Mouse (Mus musculus) midbrain, embryonic 12.5 days (tissue): ENCODE results near the gene Icos. TPM values are rescaled to one million over a fixed set of nuclear protein-coding genes. Genes with fewer than 3 reads are reported as not detected.

Experiments
- ATAC-seq: fragments of 200-750 bp; cut with Nextera tagmentation; 2 replicates; pipeline ENCODE4 v1.8.0; 2017; ENCODE audit warnings: low read depth, moderate TSS enrichment, moderate library complexity; ENCODE audit not compliant: low FRiP score
- H3K27ac ChIP-seq: fragments of 300-500 bp; sonication (generic); replicated peaks from 2 replicates; pipeline ENCODE4 v1.5.1; 2016; ENCODE audit warnings: mild to moderate bottlenecking
- H3K27me3 ChIP-seq: fragments of 300-500 bp; sonication (generic); 2 replicates; pipeline ENCODE4 v1.6.1; 2016; ENCODE audit warnings: mild to moderate bottlenecking
- H3K36me3 ChIP-seq: fragments of 300-500 bp; sonication (generic); 2 replicates; pipeline ENCODE4 v1.6.1; 2016
- H3K4me1 ChIP-seq: fragments of 300-500 bp; sonication (generic); 2 replicates; pipeline ENCODE4 v1.6.1; 2016
- H3K4me2 ChIP-seq: fragments of 300-500 bp; sonication (generic); replicated peaks from 2 replicates; pipeline ENCODE4 v1.6.1; 2016; ENCODE audit warnings: mild to moderate bottlenecking, moderate library complexity
- H3K4me3 ChIP-seq: fragments of 300-500 bp; sonication (generic); 2 replicates; pipeline ENCODE4 v1.5.1; 2016; ENCODE audit warnings: mild to moderate bottlenecking
- H3K9ac ChIP-seq: fragments of 300-500 bp; sonication (generic); replicated peaks from 2 replicates; pipeline ENCODE4 v1.6.1; 2016; ENCODE audit warnings: mild to moderate bottlenecking, moderate library complexity
- H3K9me3 ChIP-seq: fragments of 300-500 bp; sonication (generic); 2 replicates; pipeline ENCODE4 v1.6.1; 2016; ENCODE audit warnings: mild to moderate bottlenecking
- WGBS: fragments of 180-500 bp; shearing (Covaris S2); methylation state at CpG from one replicate; pipeline ENCODE4 v1.1.7; 2016; 5-methylcytosine and 5-hydroxymethylcytosine counted together
- polyA plus RNA-seq: library from polyadenylated mRNA; unstranded; fragments of >200 nt; fragmentation: Nextera tagmentation; extraction: Ambion mirVana; gene quantifications from 2 replicates; pipeline ENCODE4 v1.2.1, GENCODE M21; 2016

Icos gene
- polyA plus RNA-seq, 1 experiment from 2014 or later = 0.09 TPM

DNA sequence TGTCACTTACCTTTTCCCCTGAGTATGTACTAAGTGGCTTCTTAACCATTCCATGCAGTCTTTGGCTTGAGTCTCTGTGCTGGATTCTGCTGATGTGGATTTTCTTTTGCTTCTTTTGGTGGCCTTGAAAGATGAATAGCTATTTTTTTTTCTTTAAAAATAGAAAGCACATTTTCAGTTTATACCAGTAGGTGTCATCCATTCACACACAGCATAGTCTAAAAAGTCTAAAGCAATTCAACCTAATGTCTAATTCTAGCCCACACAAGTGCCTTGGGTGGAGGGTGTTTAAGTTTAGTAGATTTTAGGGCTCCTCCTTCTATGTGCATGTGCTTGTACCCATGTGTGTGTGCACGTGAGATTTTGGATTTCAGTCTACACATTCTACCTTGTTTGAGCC is 6.9 kb upstream of the Icos start:
- Histone ChIP-seq H3K4me1 (no peaks in the 10 kb centered on the region), H3K27ac (no peak overlapping the region), H3K4me3 (no peak overlapping the region), H3K27me3 (no peaks in the 10 kb centered on the region), H3K9me3 (no peaks in the 10 kb centered on the region), H3K36me3 (no peaks in the 10 kb centered on the region), H3K4me2 (no peak overlapping the region), H3K9ac (no peak overlapping the region)
- ATAC-seq = no peak
- WGBS = 80% methylated on average over 1 of the region's 1 CpGs

GRCm38 (mm10) chr1:60974221-60974620 is 3.5 kb upstream of the Icos start:
- H3K4me3 ChIP-seq = no peak overlapping the region
- H3K4me1 ChIP-seq = no peaks in the 10 kb centered on the region
- no peaks in the 10 kb centered on the region for H3K27me3 ChIP-seq
- H3K36me3 ChIP-seq = no peaks in the 10 kb centered on the region
- H3K27ac ChIP-seq = no peak overlapping the region
- no peak overlapping the region for H3K4me2 ChIP-seq
- no peak overlapping the region for H3K9ac ChIP-seq
- 86% methylated on average over 3 of the region's 3 CpGs for WGBS
- no peak for ATAC-seq
- H3K9me3 ChIP-seq = no peaks in the 10 kb centered on the region

DNA sequence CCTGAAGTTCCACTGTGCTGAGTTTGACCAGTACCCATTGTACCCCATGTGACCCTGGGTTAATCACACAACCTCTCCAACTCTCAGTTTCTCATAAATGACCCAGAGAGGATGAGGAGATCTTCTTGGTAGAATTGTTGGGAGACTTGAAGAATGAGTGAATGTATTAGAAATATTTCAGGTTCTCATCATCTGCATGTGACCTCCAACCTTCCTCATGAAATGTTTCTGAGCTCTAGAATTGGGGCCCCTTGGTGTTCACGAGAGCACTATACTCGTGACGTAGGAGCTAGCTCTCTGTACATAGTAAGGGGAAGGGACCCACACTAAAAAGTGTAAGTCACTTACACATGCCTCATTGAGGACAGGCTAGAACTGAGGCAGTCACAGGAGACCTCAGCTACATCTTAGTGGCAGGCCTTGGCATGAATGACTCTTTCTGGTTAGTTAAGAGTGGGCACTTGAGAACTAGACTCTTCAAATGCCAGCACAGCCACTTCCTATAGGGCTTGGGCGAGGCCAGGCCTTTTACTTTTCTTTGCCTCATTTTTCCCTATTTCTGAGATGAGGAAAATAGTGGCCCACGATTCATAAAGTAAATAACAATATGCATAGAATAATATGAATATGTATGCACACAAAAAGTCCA is 2.0 kb upstream of the Icos start:
- no peaks in the 10 kb centered on the region for H3K9me3 ChIP-seq
- no peak for ATAC-seq
- H3K4me1 ChIP-seq = no peaks in the 10 kb centered on the region
- no peak overlapping the region for H3K9ac ChIP-seq
- no peak overlapping the region for H3K4me3 ChIP-seq
- WGBS = 84% methylated on average over 5 of the region's 5 CpGs
- no peak overlapping the region for H3K27ac ChIP-seq
- no peaks in the 10 kb centered on the region for H3K27me3 ChIP-seq
- H3K4me2 ChIP-seq = no peak overlapping the region
- H3K36me3 ChIP-seq = no peaks in the 10 kb centered on the region

DNA sequence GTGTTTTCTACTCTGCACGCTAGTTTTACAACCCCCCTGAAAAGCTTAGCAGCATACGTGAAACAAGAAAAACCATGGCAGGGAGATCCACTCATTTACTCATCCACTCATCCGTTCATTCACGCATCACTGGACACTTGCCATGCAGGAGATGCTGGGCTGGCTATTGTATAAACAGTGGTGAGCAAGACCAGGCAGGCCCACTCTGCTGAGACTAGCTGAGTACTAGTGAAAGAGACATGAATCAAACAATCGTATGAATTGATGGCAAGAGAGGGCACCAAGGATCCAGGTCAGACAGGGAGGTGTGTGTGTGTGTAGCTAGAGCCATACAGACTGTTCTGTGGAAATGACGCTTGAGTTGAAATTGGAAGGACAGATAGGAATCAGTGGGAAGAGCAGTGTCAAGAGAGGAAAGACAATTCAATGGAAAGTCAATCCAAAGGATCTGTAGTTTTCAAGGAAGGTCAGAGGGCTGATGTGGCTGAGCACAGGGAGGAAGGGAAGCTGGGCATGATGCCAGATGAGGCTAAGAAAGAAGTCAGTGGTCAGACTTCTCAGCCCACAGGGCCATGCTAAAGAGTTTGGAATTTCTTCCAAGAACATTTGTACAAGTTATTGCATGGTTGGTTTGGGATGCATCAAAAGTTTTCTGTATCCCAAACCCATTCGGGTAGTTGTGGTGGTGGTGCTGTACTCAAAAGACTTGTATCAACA is 1.6 kb downstream of the Icos start:
- ATAC-seq = no peak
- no peaks in the 10 kb centered on the region for H3K9me3 ChIP-seq
- no peaks in the 10 kb centered on the region for H3K27me3 ChIP-seq
- H3K4me3 ChIP-seq = no peak overlapping the region
- no peaks in the 10 kb centered on the region for H3K4me1 ChIP-seq
- H3K4me2 ChIP-seq = no peak overlapping the region
- H3K27ac ChIP-seq = no peak overlapping the region
- 54% methylated on average over 7 of the region's 7 CpGs for WGBS
- no peaks in the 10 kb centered on the region for H3K36me3 ChIP-seq
- H3K9ac ChIP-seq = no peak overlapping the region

DNA sequence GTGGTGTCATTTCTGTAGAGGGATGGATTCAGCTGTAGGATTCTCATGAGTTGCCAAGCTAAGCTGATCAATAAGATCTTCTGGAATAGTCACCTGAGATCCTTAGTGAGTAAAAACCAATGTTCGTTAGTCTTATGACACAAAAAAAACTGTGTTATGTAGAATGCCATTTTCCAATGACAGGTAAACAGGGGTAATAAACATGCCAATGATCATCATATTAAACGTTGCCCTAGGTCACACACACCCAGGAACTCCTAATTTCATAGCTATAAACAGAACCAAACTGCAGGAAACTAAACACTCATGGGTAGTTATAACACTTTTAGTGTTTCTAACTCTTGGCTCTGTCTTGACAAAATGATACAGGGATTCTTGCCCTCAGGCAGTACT is 2.1 kb downstream of the Icos start:
- Histone ChIP-seq H3K36me3 (no peaks in the 10 kb centered on the region), H3K4me3 (no peak overlapping the region), H3K27me3 (no peaks in the 10 kb centered on the region), H3K9ac (no peak overlapping the region), H3K27ac (no peak overlapping the region), H3K9me3 (no peaks in the 10 kb centered on the region), H3K4me1 (no peaks in the 10 kb centered on the region), H3K4me2 (no peak overlapping the region)
- ATAC-seq = no peak
- WGBS = 85% methylated on average over 2 of the region's 2 CpGs

GRCm38 (mm10) chr1:60985075-60985474 is 7.3 kb downstream of the Icos start:
- 61% methylated on average over 2 of the region's 2 CpGs for WGBS
- ATAC-seq = no peak
- Histone ChIP-seq H3K9me3 (no peaks in the 10 kb centered on the region), H3K27ac (no peak overlapping the region), H3K27me3 (no peaks in the 10 kb centered on the region), H3K4me2 (no peak overlapping the region), H3K9ac (no peak overlapping the region), H3K4me1 (no peaks in the 10 kb centered on the region), H3K4me3 (no peak overlapping the region), H3K36me3 (no peaks in the 10 kb centered on the region)

GRCm38 (mm10) chr1:60986141-60986540 is 8.4 kb downstream of the Icos start:
- WGBS = 86% methylated on average over 5 of the region's 5 CpGs
- no peak overlapping the region for H3K9ac ChIP-seq
- H3K9me3 ChIP-seq = no peaks in the 10 kb centered on the region
- H3K4me1 ChIP-seq = no peaks in the 10 kb centered on the region
- H3K27ac ChIP-seq = no peak overlapping the region
- ATAC-seq = no peak
- H3K36me3 ChIP-seq = no peaks in the 10 kb centered on the region
- H3K27me3 ChIP-seq = no peaks in the 10 kb centered on the region
- no peak overlapping the region for H3K4me3 ChIP-seq
- no peak overlapping the region for H3K4me2 ChIP-seq

DNA sequence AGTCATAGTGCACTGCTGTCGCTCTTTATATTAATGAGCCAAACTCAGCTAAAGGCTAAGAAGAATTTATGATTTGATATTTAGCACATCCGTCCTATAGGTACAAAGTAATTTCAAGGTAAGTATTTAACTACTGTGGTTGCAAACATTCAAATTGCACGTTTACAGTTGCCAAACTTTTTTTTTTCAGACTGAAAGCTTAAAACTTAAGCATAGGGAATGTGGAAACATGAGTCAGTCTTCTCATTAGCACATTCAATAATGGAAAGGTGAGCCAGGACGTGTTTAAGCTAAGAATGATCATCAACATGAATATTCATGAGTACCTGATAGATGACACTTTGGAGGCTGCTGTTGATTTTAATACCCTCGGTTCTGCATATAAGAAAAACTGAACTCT is 11.4 kb downstream of the Icos start:
- WGBS = 75% methylated on average over 5 of the region's 5 CpGs
- no peak for ATAC-seq

DNA sequence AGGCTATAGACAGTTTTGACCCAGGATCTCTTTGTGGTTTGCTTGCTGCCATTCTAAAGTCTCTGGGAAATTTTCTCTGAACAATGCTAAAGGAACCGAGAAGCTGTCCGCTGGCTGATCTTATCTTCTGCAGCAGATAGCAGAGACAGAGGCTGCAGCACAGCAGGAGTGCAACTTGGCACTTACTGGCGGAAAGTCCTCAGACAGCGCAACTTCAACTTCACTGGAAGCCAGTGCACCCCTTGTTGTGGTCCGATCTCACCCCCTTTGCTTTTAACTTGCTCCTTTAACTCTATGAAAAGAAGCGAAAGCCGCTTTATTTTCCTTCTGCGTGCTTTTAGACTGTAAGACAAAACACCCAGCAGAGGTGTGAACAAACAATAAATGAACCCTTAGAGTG is 12.6 kb downstream of the Icos start:
- no peaks in the 10 kb centered on the region for H3K4me1 ChIP-seq
- no peak for ATAC-seq

More for the DNA sequence above, 11.4 kb downstream of the Icos start:
- H3K4me2 ChIP-seq = no peak overlapping the region
- no peaks in the 10 kb centered on the region for H3K36me3 ChIP-seq
- H3K27me3 ChIP-seq = no peaks in the 10 kb centered on the region
- H3K9me3 ChIP-seq = no peaks in the 10 kb centered on the region
- no peaks in the 10 kb centered on the region for H3K4me1 ChIP-seq
- no peak overlapping the region for H3K9ac ChIP-seq
- H3K4me3 ChIP-seq = no peak overlapping the region
- H3K27ac ChIP-seq = no peak overlapping the region

GRCm38 (mm10) chr1:60998008-60998557 is 20.4 kb downstream of the Icos start:
- Histone ChIP-seq H3K9ac (no peak overlapping the region), H3K36me3 (no peaks in the 10 kb centered on the region), H3K4me1 (no peaks in the 10 kb centered on the region), H3K27me3 (peaks cover 3% of the 10 kb centered on the region; the same call in 1 of the 2 replicates), H3K4me2 (no peak overlapping the region), H3K27ac (no peak overlapping the region), H3K9me3 (no peaks in the 10 kb centered on the region), H3K4me3 (no peak overlapping the region)
- WGBS = 86% methylated on average over 3 of the region's 3 CpGs
- no peak for ATAC-seq

More for the DNA sequence above, 12.6 kb downstream of the Icos start:
- Histone ChIP-seq H3K9ac (no peak overlapping the region), H3K27me3 (no peaks in the 10 kb centered on the region), H3K27ac (no peak overlapping the region), H3K9me3 (no peaks in the 10 kb centered on the region), H3K4me2 (no peak overlapping the region), H3K36me3 (no peaks in the 10 kb centered on the region), H3K4me3 (no peak overlapping the region)
- WGBS = 68% methylated on average over 8 of the region's 8 CpGs

DNA sequence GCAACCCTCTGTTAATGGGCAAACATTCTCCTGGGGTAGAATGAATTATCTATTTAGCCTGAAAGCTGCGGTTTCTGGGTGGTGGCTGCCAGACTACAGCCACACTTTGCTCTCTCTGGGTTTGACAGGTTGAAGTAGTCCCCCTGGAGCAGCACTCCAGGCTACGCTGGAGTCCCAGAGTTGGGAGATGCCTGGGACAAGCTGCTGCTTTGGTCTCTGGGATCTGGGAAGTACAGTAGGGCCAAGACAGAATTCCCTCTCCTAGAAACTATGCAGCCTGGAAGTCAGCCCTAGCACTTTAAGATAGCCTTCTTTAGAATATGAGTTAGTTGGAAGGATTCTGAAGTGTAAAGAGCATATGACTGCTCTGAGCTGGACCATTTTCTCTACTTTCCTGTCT is 21.0 kb downstream of the Icos start:
- WGBS = 61% methylated on average over 2 of the region's 2 CpGs
- Histone ChIP-seq H3K9me3 (no peaks in the 10 kb centered on the region), H3K4me3 (no peak overlapping the region), H3K9ac (no peak overlapping the region), H3K4me1 (no peaks in the 10 kb centered on the region), H3K4me2 (no peak overlapping the region), H3K27me3 (peaks cover 5% of the 10 kb centered on the region; the same call in 1 of the 2 replicates), H3K36me3 (no peaks in the 10 kb centered on the region), H3K27ac (no peak overlapping the region)
- ATAC-seq = no peak

DNA sequence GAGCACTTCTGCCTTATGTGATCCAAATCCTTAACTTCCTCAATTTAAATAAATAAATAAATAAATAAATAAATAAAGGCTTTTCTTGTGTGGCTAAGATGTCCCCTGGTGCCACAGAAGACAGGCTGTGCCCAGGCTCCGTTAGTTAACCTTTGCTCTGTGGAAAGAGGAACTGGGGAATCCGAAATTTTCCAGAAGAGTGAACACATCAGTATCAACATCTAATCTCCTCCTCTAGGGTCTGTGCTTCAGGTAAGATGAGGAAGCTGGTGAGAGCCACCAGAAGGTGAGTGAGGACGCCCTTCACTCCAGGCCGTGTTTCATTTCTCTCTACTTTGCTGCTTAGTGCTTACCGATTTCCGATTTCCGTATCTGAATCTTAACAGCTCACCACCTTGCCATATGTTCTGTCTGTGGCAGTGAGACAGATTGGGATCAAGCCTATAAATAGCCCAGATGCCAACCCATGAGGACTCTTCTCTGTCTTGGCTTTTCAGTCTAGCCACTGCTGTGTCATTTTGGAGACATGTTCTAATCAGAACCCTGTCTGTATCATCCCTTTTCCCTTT is 24.1 kb downstream of the Icos start:
- Histone ChIP-seq H3K27ac (no peak overlapping the region), H3K9me3 (no peaks in the 10 kb centered on the region), H3K9ac (no peak overlapping the region), H3K4me1 (no peaks in the 10 kb centered on the region), H3K27me3 (peaks cover 6% of the 10 kb centered on the region; the same call in 1 of the 2 replicates), H3K4me3 (no peak overlapping the region), H3K36me3 (no peaks in the 10 kb centered on the region), H3K4me2 (no peak overlapping the region)
- WGBS = 90% methylated on average over 7 of the region's 7 CpGs
- no peak for ATAC-seq
